Mouse (Mus musculus): ENCODE measurements around the gene Pou2f1. TPM values are rescaled to one million over a fixed set of nuclear protein-coding genes. Genes with fewer than 3 reads are reported as not detected.

Pou2f1 gene
- polyA plus RNA-seq, 1 experiment, result 22.9 TPM

- TF ChIP-seq CTCF (IDR thresholded peaks at IDR 0.05; ENCODE audit: extremely low read depth, insufficient read depth, insufficient read length, insufficient replicate concordance) (no peak), POLR2A (IDR thresholded peaks at IDR 0.05; ENCODE audit: low read depth, low read length) (no peak)
- Histone ChIP-seq H3K36me3 (ENCODE audit: control insufficient read depth, insufficient read depth, low read length) (no peaks in the 10 kb centered on the region), H3K4me1 (ENCODE audit: control insufficient read depth, insufficient read depth, insufficient read length) (0 out of 2 replicates have a peak, but pooled peaks cover 2% of the 10 kb centered on the region), H3K27ac (ENCODE audit: insufficient read depth, low read length) (no peak overlapping the region), H3K4me3 (ENCODE audit: extremely low read depth, insufficient read depth, insufficient read length) (no peak overlapping the region), H3K27me3 (ENCODE audit: control insufficient read depth, insufficient read depth, low read length) (no peaks in the 10 kb centered on the region)
- WGBS, result 65% methylated on average over 2 of the region's 2 CpGs
- peak in 1 of 2 experiments; percentile 62 for DNase-seq (ENCODE audit: low read depth in 1 of 2, low spot score in 2 of 2)
Observed at GRCm38 (mm10) chr1:165948214-165948813, 54.2 kb downstream of the Pou2f1 start.

- 0 out of 2 replicates have a peak, but pooled peaks cover 1% of the 10 kb centered on the region for H3K4me1 ChIP-seq (ENCODE audit: control insufficient read depth, insufficient read depth, insufficient read length)
- TF ChIP-seq POLR2A (IDR thresholded peaks at IDR 0.05; ENCODE audit: low read depth, low read length) (no peak), CTCF (IDR thresholded peaks at IDR 0.05; ENCODE audit: extremely low read depth, insufficient read depth, insufficient read length, insufficient replicate concordance) (no peak)
- DNase-seq (ENCODE audit: low read depth in 1 of 2, low spot score in 2 of 2), result no peak
Observed at GRCm38 (mm10) chr1:165943270-165943669, 59.2 kb downstream of the Pou2f1 start.

GRCm38 (mm10) chr1:165935466-165935818, 67.0 kb downstream of the Pou2f1 start:
- Histone ChIP-seq H3K36me3 (ENCODE audit: control insufficient read depth, insufficient read depth, low read length) (no peaks in the 10 kb centered on the region; the same call in 1 of the 2 replicates), H3K27ac (ENCODE audit: insufficient read depth, low read length) (peak overlapping the region; percentile 39; the same call in 1 of the 2 replicates), H3K4me3 (ENCODE audit: extremely low read depth, insufficient read depth, insufficient read length) (no peak overlapping the region), H3K4me1 (ENCODE audit: control insufficient read depth, insufficient read depth, insufficient read length) (peaks cover under 1% of the 10 kb centered on the region), H3K27me3 (ENCODE audit: control insufficient read depth, insufficient read depth, low read length) (no peaks in the 10 kb centered on the region)
- DNase-seq (ENCODE audit: low read depth in 1 of 2, low spot score in 2 of 2), result no peak
- TF ChIP-seq POLR2A (IDR thresholded peaks at IDR 0.05; ENCODE audit: low read depth, low read length) (no peak), CTCF (IDR thresholded peaks at IDR 0.05; ENCODE audit: extremely low read depth, insufficient read depth, insufficient read length, insufficient replicate concordance) (no peak)
- WGBS, result 76% methylated on average over 2 of the region's 2 CpGs

More at GRCm38 (mm10) chr1:165943270-165943669, 59.2 kb downstream of the Pou2f1 start:
- no peaks in the 10 kb centered on the region for H3K27me3 ChIP-seq (ENCODE audit: control insufficient read depth, insufficient read depth, low read length)
- no peak overlapping the region for H3K4me3 ChIP-seq (ENCODE audit: extremely low read depth, insufficient read depth, insufficient read length)
- WGBS, result 100% methylated on average over 1 of the region's 1 CpGs
- no peaks in the 10 kb centered on the region; the same call in 1 of the 2 replicates for H3K36me3 ChIP-seq (ENCODE audit: control insufficient read depth, insufficient read depth, low read length)
- H3K27ac ChIP-seq (ENCODE audit: insufficient read depth, low read length), result no peak overlapping the region

GRCm38 (mm10) chr1:165934648-165935465, 67.6 kb downstream of the Pou2f1 start:
- Histone ChIP-seq H3K36me3 (ENCODE audit: control insufficient read depth, insufficient read depth, low read length) (no peaks in the 10 kb centered on the region; the same call in 1 of the 2 replicates), H3K27me3 (ENCODE audit: control insufficient read depth, insufficient read depth, low read length) (no peaks in the 10 kb centered on the region), H3K4me1 (ENCODE audit: control insufficient read depth, insufficient read depth, insufficient read length) (peaks cover 2% of the 10 kb centered on the region), H3K4me3 (ENCODE audit: extremely low read depth, insufficient read depth, insufficient read length) (peak overlapping the region; percentile 7), H3K27ac (ENCODE audit: insufficient read depth, low read length) (peak overlapping the region; percentile 86)
- peak; percentile 50 to 70 for DNase-seq (ENCODE audit: low read depth in 1 of 2, low spot score in 2 of 2)
- 15% methylated on average over 7 of the region's 7 CpGs for WGBS
- no peak for TF ChIP-seq CTCF (IDR thresholded peaks at IDR 0.05; ENCODE audit: extremely low read depth, insufficient read depth, insufficient read length, insufficient replicate concordance)
- TF ChIP-seq POLR2A (IDR thresholded peaks at IDR 0.05; ENCODE audit: low read depth, low read length), result no peak

- Histone ChIP-seq H3K27ac (ENCODE audit: insufficient read depth, low read length) (peak overlapping the region; percentile 86), H3K4me3 (ENCODE audit: extremely low read depth, insufficient read depth, insufficient read length) (peak overlapping the region; percentile 7; the same call in 1 of the 2 replicates), H3K27me3 (ENCODE audit: control insufficient read depth, insufficient read depth, low read length) (no peaks in the 10 kb centered on the region), H3K4me1 (ENCODE audit: control insufficient read depth, insufficient read depth, insufficient read length) (peaks cover 2% of the 10 kb centered on the region), H3K36me3 (ENCODE audit: control insufficient read depth, insufficient read depth, low read length) (no peaks in the 10 kb centered on the region; the same call in 1 of the 2 replicates)
- peak in 1 of 2 experiments; percentile 10 for DNase-seq (ENCODE audit: low read depth in 1 of 2, low spot score in 2 of 2)
- no peak for TF ChIP-seq POLR2A (IDR thresholded peaks at IDR 0.05; ENCODE audit: low read depth, low read length)
- no peak for TF ChIP-seq CTCF (IDR thresholded peaks at IDR 0.05; ENCODE audit: extremely low read depth, insufficient read depth, insufficient read length, insufficient replicate concordance)
- 32% methylated on average over 5 of the region's 5 CpGs for WGBS
Observed at GRCm38 (mm10) chr1:165933915-165934647, 68.4 kb downstream of the Pou2f1 start.

GRCm38 (mm10) chr1:165932842-165933241, 69.6 kb downstream of the Pou2f1 start:
- no peaks in the 10 kb centered on the region; the same call in 1 of the 2 replicates for H3K36me3 ChIP-seq (ENCODE audit: control insufficient read depth, insufficient read depth, low read length)
- no peak overlapping the region for H3K4me3 ChIP-seq (ENCODE audit: extremely low read depth, insufficient read depth, insufficient read length)
- H3K27me3 ChIP-seq (ENCODE audit: control insufficient read depth, insufficient read depth, low read length), result no peaks in the 10 kb centered on the region
- 62% methylated on average over 2 of the region's 2 CpGs for WGBS
- H3K4me1 ChIP-seq (ENCODE audit: control insufficient read depth, insufficient read depth, insufficient read length), result peaks cover 7% of the 10 kb centered on the region
- TF ChIP-seq CTCF (IDR thresholded peaks at IDR 0.05; ENCODE audit: extremely low read depth, insufficient read depth, insufficient read length, insufficient replicate concordance), result no peak
- H3K27ac ChIP-seq (ENCODE audit: insufficient read depth, low read length), result no peak overlapping the region; the same call in 1 of the 2 replicates
- DNase-seq (ENCODE audit: low read depth in 1 of 2, low spot score in 2 of 2), result no peak
